Mouse (Mus musculus) thymus, adult 2 months (tissue): ENCODE data around the gene Zbtb8a. TPM values are rescaled to one million over a fixed set of nuclear protein-coding genes. Genes with fewer than 3 reads are reported as not detected.
A peak's percentile ranks its signal among the peaks of the same experiment; 100 is the strongest.

Experiments used
- DNase-seq: peaks from one replicate; pipeline ENCODE4 v3.0.0; 2021
- H3K27ac ChIP-seq: fragments of 200-500 bp; 2 replicates; pipeline ENCODE4 v1.5.1; 2012; ENCODE audit warnings: low read length, control low read depth; ENCODE audit not compliant: control insufficient read depth, insufficient read depth
- H3K27me3 ChIP-seq: fragments of 200-500 bp; 2 replicates; pipeline ENCODE4 v1.6.1; 2012; ENCODE audit warnings: mild to moderate bottlenecking, low read length, moderate library complexity, mixed read lengths; ENCODE audit not compliant: control insufficient read depth, insufficient read depth
- H3K36me3 ChIP-seq: fragments of 200-500 bp; 2 replicates; pipeline ENCODE4 v1.6.1; 2012; ENCODE audit warnings: mild to moderate bottlenecking, low read length, moderate library complexity; ENCODE audit not compliant: control insufficient read depth, insufficient read depth
- H3K4me1 ChIP-seq: fragments of 200-500 bp; replicated peaks from 2 replicates; pipeline ENCODE4 v1.6.1; 2012; ENCODE audit warnings: low read length; ENCODE audit not compliant: control insufficient read depth, insufficient read depth
- H3K4me3 ChIP-seq: fragments of 200-500 bp; 2 replicates; pipeline ENCODE4 v1.5.1; 2012; ENCODE audit warnings: mild to moderate bottlenecking, low read length, control low read depth, moderate library complexity; ENCODE audit not compliant: control insufficient read depth, insufficient read depth
- CTCF ChIP-seq: fragments of 200-500 bp; IDR thresholded peaks from 2 replicates; pipeline ENCODE4 v1.5.1; 2012; ENCODE audit warnings: mild to moderate bottlenecking, control low read depth, low read length, moderate library complexity, borderline replicate concordance; ENCODE audit not compliant: control insufficient read depth, poor library complexity, insufficient read depth; ENCODE audit errors: extremely low read depth
- POLR2A ChIP-seq: fragments of 200-500 bp; IDR thresholded peaks from 2 replicates; pipeline ENCODE4 v1.6.1; 2012; ENCODE audit warnings: mild to moderate bottlenecking, low read length, control low read depth, moderate library complexity; ENCODE audit not compliant: control insufficient read depth, poor library complexity, insufficient read depth; ENCODE audit errors: extremely low read depth
- WGBS: fragments of 180-500 bp; shearing (Covaris S2); methylation state at CpG from one replicate; pipeline ENCODE4 v1.1.7; 2018; 5-methylcytosine and 5-hydroxymethylcytosine counted together
- polyA plus RNA-seq: library from polyadenylated mRNA; depleted of rRNA; stranded (reverse); fragments of >200 nt; gene quantifications from 2 replicates; pipeline ENCODE4 v1.2.3, GENCODE M21; 2012

Zbtb8a gene
- polyA plus RNA-seq, 1 experiment, result 3.6 TPM

DNA sequence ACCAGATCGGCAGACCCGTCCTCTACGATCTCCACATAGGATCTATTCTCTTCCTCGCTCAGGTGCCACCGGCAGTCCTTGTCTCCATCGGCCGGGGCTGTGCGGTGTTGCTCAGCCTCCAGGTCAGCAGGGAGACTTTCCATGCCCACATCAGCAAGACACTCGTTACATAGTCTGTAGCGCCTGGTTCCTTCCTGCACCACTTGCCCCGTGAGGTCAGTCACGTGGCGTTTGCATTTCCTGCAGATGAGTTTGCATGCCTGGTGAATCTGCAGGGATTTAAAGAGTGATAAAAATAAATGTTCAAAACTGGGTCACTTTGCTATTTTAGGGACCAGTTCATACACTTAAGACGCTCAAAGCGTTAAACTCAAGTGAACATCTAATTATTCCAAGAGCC is 23.7 kb downstream of the Zbtb8a start:
- Histone ChIP-seq H3K27me3 (no peaks in the 10 kb centered on the region), H3K27ac (no peak overlapping the region)
- DNase-seq, result peak; percentile 22

DNA sequence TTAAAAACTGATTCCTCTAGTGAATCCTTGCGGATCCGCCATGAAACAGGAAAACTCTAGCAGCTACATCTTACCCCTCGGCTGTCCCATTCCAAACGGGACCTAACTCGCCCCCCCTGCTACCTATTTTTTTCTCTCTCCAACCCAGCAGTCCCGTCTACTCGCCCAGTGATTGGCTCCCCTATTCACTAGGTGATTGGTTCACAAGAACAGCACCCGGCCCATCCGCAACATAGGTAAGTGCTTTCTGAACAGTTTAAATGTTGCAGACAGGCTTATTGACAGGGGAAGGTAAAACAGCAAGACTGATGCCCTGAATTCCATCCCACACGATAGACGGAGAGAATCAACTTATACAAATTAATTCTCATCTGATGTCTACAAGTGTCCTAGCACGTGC is 24.7 kb downstream of the Zbtb8a start:
- no peak overlapping the region for H3K27ac ChIP-seq
- H3K4me1 ChIP-seq, result peaks cover 4% of the 10 kb centered on the region
- H3K4me3 ChIP-seq, result no peak overlapping the region
- no peaks in the 10 kb centered on the region for H3K27me3 ChIP-seq
- H3K36me3 ChIP-seq, result peaks cover 3% of the 10 kb centered on the region; the same call in 1 of the 2 replicates
- TF ChIP-seq POLR2A, result no peak
- no peak for TF ChIP-seq CTCF
- WGBS, result 97% methylated on average over 12 of the region's 12 CpGs
- DNase-seq, result no peak

More for the DNA sequence above, 23.7 kb downstream of the Zbtb8a start:
- 72% methylated on average over 15 of the region's 15 CpGs for WGBS
- no peak overlapping the region for H3K4me3 ChIP-seq
- peaks cover 4% of the 10 kb centered on the region for H3K4me1 ChIP-seq
- H3K36me3 ChIP-seq, result peaks cover 3% of the 10 kb centered on the region; the same call in 1 of the 2 replicates
- TF ChIP-seq POLR2A (no peak), CTCF (no peak)

DNA sequence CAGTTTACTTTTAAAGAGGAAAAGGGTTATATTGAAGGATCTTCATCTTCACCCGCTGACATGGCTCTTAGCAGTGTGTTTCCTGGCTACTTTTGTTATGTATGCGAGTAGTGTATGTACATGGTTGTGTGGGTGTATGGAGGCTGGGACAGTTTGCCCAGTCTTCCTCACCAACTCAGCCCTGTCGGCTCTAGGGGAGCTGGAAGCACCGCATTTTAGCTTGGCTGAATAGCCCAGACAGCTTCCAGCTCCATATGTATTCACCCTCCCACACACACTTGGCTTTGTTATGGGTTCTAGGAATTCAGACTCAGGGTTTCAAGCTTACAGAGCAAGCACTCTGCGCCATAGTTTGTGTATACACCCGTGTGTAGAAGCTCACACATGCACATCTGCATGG is 26.8 kb downstream of the Zbtb8a start:
- Histone ChIP-seq H3K4me3 (no peak overlapping the region), H3K36me3 (no peaks in the 10 kb centered on the region), H3K27me3 (no peaks in the 10 kb centered on the region), H3K4me1 (peaks cover 4% of the 10 kb centered on the region), H3K27ac (no peak overlapping the region)
- TF ChIP-seq CTCF, result no peak
- TF ChIP-seq POLR2A, result no peak
- WGBS, result 87% methylated on average over 6 of the region's 6 CpGs
- no peak for DNase-seq

DNA sequence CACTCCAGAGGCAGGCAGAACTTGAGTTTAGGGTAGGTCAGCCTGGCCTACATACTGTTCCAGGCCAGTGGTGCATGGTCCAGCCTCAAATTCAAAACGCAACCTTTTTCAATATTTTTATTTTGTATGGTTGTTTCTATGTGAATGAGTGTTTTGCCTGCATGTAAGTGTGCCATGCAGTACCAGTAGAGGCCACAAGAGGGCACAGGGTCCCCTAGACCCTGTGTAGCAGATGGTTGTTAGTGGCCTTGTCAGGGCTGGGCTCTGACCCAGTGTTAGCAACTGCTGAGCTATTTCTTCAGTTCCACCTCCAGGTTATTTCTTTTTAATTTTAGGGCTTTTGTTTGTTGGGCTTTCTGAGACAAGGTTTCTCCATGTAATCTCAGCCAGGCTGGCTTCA is 27.3 kb downstream of the Zbtb8a start:
- Histone ChIP-seq H3K4me3 (no peak overlapping the region), H3K27ac (no peak overlapping the region), H3K36me3 (no peaks in the 10 kb centered on the region), H3K4me1 (peaks cover 4% of the 10 kb centered on the region), H3K27me3 (no peaks in the 10 kb centered on the region)
- TF ChIP-seq CTCF (peak; percentile 59; the same call in 1 of the 2 replicates), POLR2A (no peak)
- peak; percentile 70 for DNase-seq
- WGBS, result 8% methylated on average over 1 of the region's 1 CpGs

DNA sequence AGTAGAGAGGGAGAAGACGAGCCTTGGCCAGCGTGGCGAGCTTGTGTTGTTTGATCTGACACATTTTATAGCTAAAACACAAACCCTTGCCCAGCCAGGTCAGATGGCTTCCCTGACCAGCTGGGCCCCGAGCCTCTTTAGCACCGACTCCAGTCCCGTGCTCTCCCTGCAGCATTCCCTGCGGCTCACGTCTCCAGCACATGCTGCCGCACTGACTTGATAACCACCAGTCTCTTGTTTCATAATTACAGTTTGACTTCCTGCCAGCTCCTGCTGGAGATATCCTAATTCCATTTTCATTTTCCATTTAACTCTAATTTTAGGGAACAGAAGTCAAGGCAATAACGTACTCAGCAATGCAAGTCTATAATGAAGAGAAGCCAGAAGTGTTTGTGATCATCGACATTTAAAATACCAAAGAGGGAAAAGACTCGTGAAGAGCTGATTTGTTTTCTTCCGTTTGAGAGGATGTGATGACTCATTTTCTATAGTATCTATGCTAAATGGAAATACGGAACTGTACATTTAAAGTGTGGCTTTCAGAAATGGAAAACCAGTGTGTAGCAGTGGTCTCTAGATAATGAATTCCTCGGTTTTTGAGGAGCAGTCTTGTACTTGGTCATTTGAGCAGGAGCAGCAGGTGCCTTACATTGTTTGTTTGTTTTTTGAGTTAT is 31.3 kb downstream of the Zbtb8a start:
- WGBS, result 92% methylated on average over 15 of the region's 15 CpGs
- Histone ChIP-seq H3K4me1 (no peaks in the 10 kb centered on the region), H3K27ac (no peak overlapping the region), H3K27me3 (no peaks in the 10 kb centered on the region), H3K36me3 (peaks cover 18% of the 10 kb centered on the region), H3K4me3 (no peak overlapping the region)
- DNase-seq, result no peak
- TF ChIP-seq CTCF (no peak), POLR2A (no peak)

DNA sequence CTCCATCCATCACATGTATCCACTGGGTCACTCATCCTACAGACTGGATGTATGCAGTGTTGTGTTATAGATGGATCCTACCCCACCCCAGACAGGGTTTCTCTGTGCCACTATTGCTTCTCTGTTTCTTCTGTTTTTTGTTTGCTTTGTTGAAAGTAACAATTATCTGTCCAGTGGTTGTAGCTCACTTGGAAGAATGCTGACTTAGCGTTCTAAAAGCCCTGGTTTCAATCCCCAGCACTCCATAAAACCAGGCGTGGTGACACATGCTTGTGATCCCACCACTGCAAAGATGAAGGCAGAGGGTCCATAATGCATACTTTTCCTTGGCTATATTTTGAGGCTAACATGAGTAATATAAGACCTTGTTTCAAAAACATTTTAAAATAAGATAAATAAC is 35.2 kb downstream of the Zbtb8a start:
- WGBS, result 95% methylated on average over 2 of the region's 2 CpGs

More for the DNA sequence above, 35.2 kb downstream of the Zbtb8a start:
- Histone ChIP-seq H3K4me3 (no peak overlapping the region), H3K4me1 (no peaks in the 10 kb centered on the region), H3K27ac (no peak overlapping the region), H3K36me3 (peaks cover 21% of the 10 kb centered on the region), H3K27me3 (no peaks in the 10 kb centered on the region)
- DNase-seq, result no peak
- TF ChIP-seq CTCF (no peak), POLR2A (no peak)
